Mouse (Mus musculus) bone marrow, adult 2 months (tissue): ENCODE results near the gene Tldc2.

Experiments used
- CTCF ChIP-seq: fragments of 200-500 bp; IDR thresholded peaks from 2 replicates; pipeline ENCODE4 v1.5.1; 2011; ENCODE audit warnings: low read length, control low read depth; ENCODE audit not compliant: control insufficient read depth, insufficient read depth
- POLR2A ChIP-seq: fragments of 200-500 bp; IDR thresholded peaks from 2 replicates; pipeline ENCODE4 v1.6.1; 2011; ENCODE audit warnings: low read depth, mild to moderate bottlenecking, control low read depth, low read length, borderline replicate concordance; ENCODE audit not compliant: control insufficient read depth

DNA sequence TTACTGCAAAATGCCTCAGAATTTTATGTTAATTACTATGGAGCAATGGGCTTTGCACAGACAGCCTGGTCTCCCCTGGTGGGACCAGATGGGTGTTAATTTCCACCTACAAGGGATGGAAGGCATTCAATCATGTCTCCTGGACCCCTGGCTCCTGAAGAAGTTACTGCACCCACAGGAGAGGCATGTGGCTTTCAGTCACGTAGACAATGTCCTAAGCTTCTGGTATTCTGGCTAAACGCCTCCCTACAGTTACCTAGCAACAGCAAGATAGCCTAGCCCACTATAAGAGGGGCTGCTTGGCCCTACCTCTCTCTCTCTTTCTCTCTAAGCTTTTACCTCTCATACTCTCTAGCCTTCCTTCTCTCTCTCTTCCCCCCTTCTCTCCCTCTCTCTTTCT lies 15.4 kb downstream of the Tldc2 start:
- TF ChIP-seq CTCF = no peak
- TF ChIP-seq POLR2A = no peak
